Mouse (Mus musculus) C2C12 (cell line): ENCODE results near the gene Mtmr4.

Experiments
- CTCF ChIP-seq: IDR thresholded peaks from one replicate; pipeline ENCODE4 v1.5.1; 2011; ENCODE audit not compliant: control insufficient read depth, insufficient read depth, insufficient read length
- MYOD1 ChIP-seq: IDR thresholded peaks from one replicate; pipeline ENCODE4 v1.6.1; 2011; ENCODE audit warnings: low read depth; ENCODE audit not compliant: control insufficient read depth, insufficient read length
- USF1 ChIP-seq: IDR thresholded peaks from one replicate; pipeline ENCODE4 v1.6.1; 2011; ENCODE audit warnings: low read depth, mild to moderate bottlenecking, control low read depth, moderate library complexity

- TF ChIP-seq CTCF (no peak), MYOD1 (no peak), USF1 (no peak)
Observed at GRCm38 (mm10) chr11:87571361-87571950, 20.5 kb upstream of the Mtmr4 start.
